Mouse (Mus musculus) midbrain, embryonic 16.5 days (tissue): Measurements from ENCODE around the gene Tent5c. TPM values are rescaled to one million over a fixed set of nuclear protein-coding genes. Genes with fewer than 3 reads are reported as not detected.

Experiments used
- ATAC-seq: fragments of 200-750 bp; cut with Nextera tagmentation; 2 replicates; pipeline ENCODE4 v1.8.0; 2017; ENCODE audit warnings: moderate TSS enrichment
- H3K27ac ChIP-seq: fragments of 300-500 bp; sonication (generic); 2 replicates; pipeline ENCODE4 v1.5.1; 2014; ENCODE audit warnings: mild to moderate bottlenecking, low read length, mixed read lengths
- H3K27me3 ChIP-seq: fragments of 300-500 bp; sonication (generic); 2 replicates; pipeline ENCODE4 v1.6.1; 2014; ENCODE audit warnings: low read depth, low read length, mixed read lengths; ENCODE audit not compliant: control insufficient read depth, insufficient read depth
- H3K36me3 ChIP-seq: fragments of 300-500 bp; sonication (generic); 2 replicates; pipeline ENCODE4 v1.6.1; 2014; ENCODE audit warnings: mild to moderate bottlenecking, low read length, moderate library complexity, mixed read lengths; ENCODE audit not compliant: control insufficient read depth, insufficient read depth
- H3K4me1 ChIP-seq: fragments of 300-500 bp; sonication (generic); 2 replicates; pipeline ENCODE4 v1.6.1; 2014; ENCODE audit warnings: mild to moderate bottlenecking, low read length, mixed read lengths; ENCODE audit not compliant: control insufficient read depth, insufficient read depth
- H3K4me2 ChIP-seq: fragments of 300-500 bp; sonication (generic); 2 replicates; pipeline ENCODE4 v1.6.1; 2014; ENCODE audit warnings: mild to moderate bottlenecking, low read length, mixed read lengths
- H3K4me3 ChIP-seq: fragments of 300-500 bp; sonication (generic); 2 replicates; pipeline ENCODE4 v1.5.1; 2014; ENCODE audit warnings: low read depth, mild to moderate bottlenecking, low read length, moderate library complexity, mixed read lengths
- H3K9ac ChIP-seq: fragments of 300-500 bp; sonication (generic); 2 replicates; pipeline ENCODE4 v1.6.1; 2014; ENCODE audit warnings: low read depth, low read length, mixed read lengths
- H3K9me3 ChIP-seq: fragments of 300-500 bp; sonication (generic); replicated peaks from 2 replicates; pipeline ENCODE4 v1.6.1; 2014; ENCODE audit warnings: mild to moderate bottlenecking, low read length, mixed read lengths; ENCODE audit not compliant: control insufficient read depth, poor library complexity, severe bottlenecking
- WGBS: fragments of 180-500 bp; shearing (Covaris S2); extraction: QIAGEN DNeasy Blood & Tissue Kit; methylation state at CpG from one replicate; pipeline ENCODE4 v1.1.7; 2014; 5-methylcytosine and 5-hydroxymethylcytosine counted together
- polyA plus RNA-seq: library from polyadenylated mRNA; unstranded; fragments of >200 nt; fragmentation: Nextera tagmentation; extraction: Ambion mirVana; gene quantifications from 2 replicates; pipeline ENCODE4 v1.2.1, GENCODE M21; 2015

Tent5c gene
- polyA plus RNA-seq, 1 experiment from 2014 or later = 3.7 TPM

DNA sequence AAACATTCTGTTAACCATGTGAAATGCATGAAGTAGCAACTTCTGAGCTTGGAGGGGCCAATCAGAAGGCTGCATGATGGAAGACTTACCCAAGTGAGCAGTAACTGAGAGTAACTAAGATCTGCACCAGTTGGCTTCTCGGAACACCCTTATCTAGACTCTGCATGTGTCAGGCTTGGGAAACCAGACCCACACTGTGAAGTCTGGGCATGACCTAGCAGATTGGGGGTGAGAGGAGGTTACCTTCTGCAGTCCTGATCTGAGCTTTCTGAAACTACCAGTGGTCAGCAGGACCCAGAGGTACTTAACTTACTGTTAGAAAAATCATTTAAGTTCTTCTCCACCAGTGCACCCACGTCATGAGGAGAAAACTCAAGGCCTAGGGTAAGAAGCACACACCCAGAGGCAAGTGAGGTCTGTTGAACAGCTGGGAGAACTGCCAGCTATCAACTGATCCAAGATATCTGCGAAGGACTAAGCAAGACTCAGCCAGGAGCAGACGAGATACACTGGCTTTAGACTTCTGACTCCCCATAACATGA is 50.6 kb downstream of the Tent5c start:
- Histone ChIP-seq H3K36me3 (no peaks in the 10 kb centered on the region), H3K4me3 (no peak overlapping the region), H3K27me3 (no peaks in the 10 kb centered on the region), H3K4me1 (no peaks in the 10 kb centered on the region), H3K4me2 (no peak overlapping the region), H3K9me3 (no peaks in the 10 kb centered on the region), H3K27ac (no peak overlapping the region), H3K9ac (no peak overlapping the region)
- 88% methylated on average over 4 of the region's 4 CpGs for WGBS
- ATAC-seq = no peak

DNA sequence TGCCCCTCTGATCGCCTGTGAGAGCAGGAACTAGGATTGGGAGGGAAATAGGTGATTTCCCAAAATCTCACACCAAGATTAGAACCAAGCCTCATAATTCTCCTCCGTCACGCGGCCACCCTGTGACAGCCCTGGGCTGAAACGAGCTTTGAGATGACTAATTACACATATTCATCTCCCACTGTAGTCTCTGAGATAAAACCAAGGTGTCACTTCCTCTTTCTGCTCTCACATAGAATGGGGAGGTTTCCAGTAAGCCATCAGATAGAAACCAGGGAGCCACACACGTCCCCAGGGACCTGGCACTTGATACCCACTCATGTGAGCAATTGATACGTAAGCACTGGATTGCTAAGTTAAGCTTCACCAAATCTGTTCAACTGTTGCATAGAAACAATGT is 52.4 kb downstream of the Tent5c start:
- Histone ChIP-seq H3K27me3 (no peaks in the 10 kb centered on the region), H3K27ac (no peak overlapping the region), H3K9ac (no peak overlapping the region), H3K9me3 (no peaks in the 10 kb centered on the region), H3K4me3 (no peak overlapping the region), H3K4me2 (no peak overlapping the region), H3K4me1 (no peaks in the 10 kb centered on the region), H3K36me3 (no peaks in the 10 kb centered on the region)
- no peak for ATAC-seq
- 88% methylated on average over 7 of the region's 7 CpGs for WGBS

DNA sequence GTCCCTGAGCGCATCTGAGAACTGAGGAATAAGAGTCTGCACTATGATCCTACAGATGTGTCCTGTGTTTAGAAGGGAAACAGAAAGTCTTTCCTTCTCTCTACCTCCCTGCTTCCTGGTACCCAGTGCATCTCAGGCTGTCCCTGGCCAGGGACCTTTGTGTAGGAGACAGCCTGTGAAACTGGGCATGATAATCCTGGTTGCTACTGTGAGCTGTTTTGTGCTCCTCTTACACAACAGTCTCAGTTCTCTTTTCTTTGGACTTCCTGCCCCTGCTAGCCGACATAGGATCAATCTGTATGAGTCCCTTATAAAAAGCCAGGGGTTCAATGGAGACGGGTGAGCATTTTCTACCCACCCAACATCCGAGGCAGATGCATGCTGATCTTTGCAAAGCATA is 57.4 kb downstream of the Tent5c start:
- H3K9me3 ChIP-seq = no peaks in the 10 kb centered on the region
- no peak for ATAC-seq
- H3K4me3 ChIP-seq = no peak overlapping the region
- H3K4me1 ChIP-seq = no peaks in the 10 kb centered on the region
- no peak overlapping the region for H3K9ac ChIP-seq
- no peaks in the 10 kb centered on the region for H3K27me3 ChIP-seq
- no peaks in the 10 kb centered on the region for H3K36me3 ChIP-seq
- H3K27ac ChIP-seq = no peak overlapping the region
- 72% methylated on average over 4 of the region's 4 CpGs for WGBS
- H3K4me2 ChIP-seq = no peak overlapping the region

DNA sequence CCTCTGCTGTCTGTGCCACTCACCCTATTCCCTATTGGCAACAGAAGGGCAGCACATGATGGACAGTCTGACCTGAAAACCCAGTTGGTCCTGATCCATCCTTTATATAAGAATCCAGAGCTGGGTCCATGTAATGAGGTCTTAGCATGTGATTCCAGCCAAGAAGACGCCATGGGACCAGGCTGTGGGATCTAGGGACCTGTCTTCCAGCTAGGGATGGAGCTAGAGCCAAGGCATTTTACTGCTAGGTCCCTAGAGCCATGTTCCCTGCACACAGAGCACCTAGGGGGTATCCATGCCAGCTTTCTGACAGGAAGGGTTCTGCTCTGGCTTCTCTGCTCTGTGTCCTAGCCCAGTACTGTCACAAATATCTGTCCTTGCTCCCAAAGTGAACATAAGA is 58.4 kb downstream of the Tent5c start:
- WGBS = 78% methylated on average over 1 of the region's 1 CpGs
- Histone ChIP-seq H3K9ac (no peak overlapping the region), H3K4me3 (no peak overlapping the region), H3K36me3 (no peaks in the 10 kb centered on the region), H3K27me3 (no peaks in the 10 kb centered on the region), H3K4me1 (no peaks in the 10 kb centered on the region), H3K4me2 (no peak overlapping the region), H3K27ac (no peak overlapping the region), H3K9me3 (no peaks in the 10 kb centered on the region)
- ATAC-seq = no peak

DNA sequence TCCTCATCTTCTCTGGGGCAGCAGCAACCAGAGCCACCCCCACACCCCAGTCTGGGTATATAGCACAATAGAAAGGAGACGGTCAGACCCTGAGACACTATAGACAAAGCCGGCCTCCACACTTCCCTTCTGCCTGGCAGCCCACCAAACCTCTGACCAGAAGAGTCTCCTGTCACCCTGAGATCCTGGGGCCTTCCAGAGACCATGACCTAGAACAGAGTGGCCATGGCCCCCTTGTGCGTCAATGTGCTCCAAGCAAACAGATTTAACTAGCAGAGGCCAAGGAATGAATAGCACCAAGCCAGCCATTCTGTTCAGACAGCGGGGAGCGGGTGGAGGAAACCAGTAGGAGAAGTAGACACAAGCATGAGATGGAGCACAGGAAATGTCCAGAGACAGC is 59.0 kb downstream of the Tent5c start:
- H3K9ac ChIP-seq = no peak overlapping the region
- no peak overlapping the region for H3K4me2 ChIP-seq
- no peaks in the 10 kb centered on the region for H3K4me1 ChIP-seq
- no peaks in the 10 kb centered on the region for H3K27me3 ChIP-seq
- H3K4me3 ChIP-seq = no peak overlapping the region
- no peak for ATAC-seq
- 93% methylated on average over 5 of the region's 5 CpGs for WGBS
- no peak overlapping the region for H3K27ac ChIP-seq
- H3K9me3 ChIP-seq = no peaks in the 10 kb centered on the region
- no peaks in the 10 kb centered on the region for H3K36me3 ChIP-seq

DNA sequence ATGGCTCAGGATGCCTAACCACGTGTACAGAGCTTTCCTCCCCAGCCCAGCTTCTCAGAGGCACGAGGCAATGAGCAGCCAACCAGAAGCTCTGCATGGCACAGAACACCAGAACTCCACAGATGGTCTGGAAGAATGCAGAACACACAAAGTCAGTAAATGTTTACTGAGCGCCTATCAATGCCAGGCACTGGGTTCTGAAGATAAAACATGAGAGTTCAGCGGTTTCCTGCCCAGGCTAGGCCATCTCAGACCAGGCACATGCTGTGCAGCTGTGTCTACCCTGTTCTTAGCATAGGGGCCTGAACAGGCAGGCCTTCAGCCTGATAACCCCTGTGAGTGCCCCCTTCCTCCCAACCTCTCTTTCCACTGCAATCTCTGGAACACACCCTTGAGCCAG is 59.5 kb downstream of the Tent5c start:
- ATAC-seq = no peak
- no peaks in the 10 kb centered on the region for H3K4me1 ChIP-seq
- H3K27ac ChIP-seq = no peak overlapping the region
- no peak overlapping the region for H3K4me2 ChIP-seq
- no peaks in the 10 kb centered on the region for H3K27me3 ChIP-seq
- H3K9ac ChIP-seq = no peak overlapping the region
- H3K9me3 ChIP-seq = no peaks in the 10 kb centered on the region
- H3K36me3 ChIP-seq = no peaks in the 10 kb centered on the region
- 86% methylated on average over 4 of the region's 4 CpGs for WGBS
- H3K4me3 ChIP-seq = no peak overlapping the region

DNA sequence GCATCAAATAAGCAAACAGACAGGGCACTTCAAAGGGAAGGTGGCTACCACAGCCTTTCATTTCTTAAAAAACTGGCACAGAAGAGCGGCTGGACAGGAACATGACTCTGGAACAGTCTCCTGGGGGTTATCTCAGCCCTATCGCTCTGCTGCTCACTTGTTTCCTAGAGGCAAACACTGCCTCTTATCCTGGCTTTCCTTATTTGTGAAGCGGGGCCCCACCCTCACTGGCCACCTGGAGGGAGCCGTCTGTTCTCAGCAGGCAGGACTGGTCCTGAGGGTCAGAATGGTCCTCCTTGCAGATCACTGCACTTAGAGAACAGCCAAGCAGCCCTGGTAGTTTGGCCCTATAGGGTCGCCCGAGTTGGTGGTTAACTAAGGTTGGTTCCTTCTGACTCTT is 61.6 kb downstream of the Tent5c start:
- Histone ChIP-seq H3K9me3 (no peaks in the 10 kb centered on the region), H3K27ac (no peak overlapping the region), H3K36me3 (no peaks in the 10 kb centered on the region), H3K27me3 (no peaks in the 10 kb centered on the region), H3K4me3 (no peak overlapping the region), H3K4me1 (no peaks in the 10 kb centered on the region), H3K9ac (no peak overlapping the region), H3K4me2 (no peak overlapping the region)
- 71% methylated on average over 6 of the region's 6 CpGs for WGBS
- no peak for ATAC-seq

DNA sequence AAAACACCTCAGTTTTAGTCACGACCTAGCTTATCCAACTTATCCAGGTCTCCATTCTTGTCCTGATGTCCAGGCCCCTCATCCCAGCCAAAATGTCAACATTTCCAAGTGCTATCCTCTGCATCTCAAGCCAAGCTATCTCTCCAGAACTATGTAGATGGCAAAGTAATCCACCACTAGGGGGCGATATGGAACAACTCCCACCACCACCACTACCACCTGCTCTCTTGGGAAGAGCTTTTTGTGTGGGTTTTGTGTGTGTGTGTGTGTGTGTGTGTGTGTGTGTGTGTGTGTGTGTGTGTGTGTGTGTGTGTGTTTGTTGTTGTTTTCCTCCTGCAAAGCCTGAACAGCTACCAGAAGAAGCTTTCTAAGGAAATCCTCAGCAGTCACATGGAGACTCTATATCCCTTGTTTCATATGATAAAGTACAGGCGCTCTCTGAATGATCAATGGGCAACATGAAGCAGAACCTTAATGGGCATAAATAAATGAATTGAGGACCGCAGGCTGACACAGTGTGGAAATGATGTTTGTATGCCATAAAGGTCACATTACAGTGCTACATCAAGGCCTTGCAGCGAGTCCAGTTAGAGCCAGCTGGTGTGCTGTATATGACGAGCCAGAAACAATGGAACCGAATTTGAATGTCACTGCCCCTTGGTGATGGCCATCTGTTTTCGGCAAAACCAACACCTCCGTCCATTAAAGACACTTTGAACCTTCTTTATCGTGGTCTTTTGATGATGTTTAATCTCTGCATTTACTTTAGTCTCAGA is 66.5 kb downstream of the Tent5c start:
- Histone ChIP-seq H3K9me3 (no peaks in the 10 kb centered on the region), H3K36me3 (no peaks in the 10 kb centered on the region), H3K4me2 (no peak overlapping the region), H3K27me3 (no peaks in the 10 kb centered on the region), H3K27ac (no peak overlapping the region), H3K4me1 (peaks cover under 1% of the 10 kb centered on the region; the same call in 1 of the 2 replicates), H3K9ac (no peak overlapping the region), H3K4me3 (no peak overlapping the region)
- no peak for ATAC-seq
- WGBS = 74% methylated on average over 10 of the region's 10 CpGs

DNA sequence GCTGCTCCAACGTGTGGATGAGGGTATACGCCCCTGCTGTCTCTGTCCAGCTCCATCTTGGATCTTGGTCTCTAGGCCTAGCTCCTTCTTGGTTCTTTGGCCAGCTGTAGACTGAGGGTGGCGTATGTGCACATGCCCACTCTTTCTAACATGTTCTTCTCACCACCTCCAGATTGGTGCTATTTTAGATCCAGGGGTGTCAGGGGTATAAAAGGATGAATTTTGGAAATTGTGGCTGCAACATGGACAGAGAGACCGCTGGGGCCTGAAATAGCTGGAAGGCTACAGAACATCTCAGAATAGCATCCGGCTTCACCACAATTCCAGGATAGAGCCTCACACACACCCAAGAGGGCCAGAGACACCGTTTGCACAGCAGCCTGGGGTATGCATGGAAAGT is 67.8 kb downstream of the Tent5c start:
- ATAC-seq = no peak
- Histone ChIP-seq H3K4me2 (no peak overlapping the region), H3K9me3 (no peaks in the 10 kb centered on the region), H3K27me3 (no peaks in the 10 kb centered on the region), H3K4me3 (no peak overlapping the region), H3K4me1 (peaks cover 2% of the 10 kb centered on the region; the same call in 1 of the 2 replicates), H3K9ac (no peak overlapping the region), H3K36me3 (no peaks in the 10 kb centered on the region), H3K27ac (no peak overlapping the region)
- WGBS = 88% methylated on average over 6 of the region's 6 CpGs
